Mouse (Mus musculus) olfactory bulb, adult 2 months (tissue): ENCODE data around the gene Hes6. TPM values are rescaled to one million over a fixed set of nuclear protein-coding genes. Genes with fewer than 3 reads are reported as not detected.

ENCODE experiments used
- H3K27ac ChIP-seq: fragments of 200-500 bp; 2 replicates; pipeline ENCODE4 v1.5.1; 2012; ENCODE audit warnings: low read depth, low read length; ENCODE audit not compliant: insufficient read depth
- H3K4me1 ChIP-seq: fragments of 200-500 bp; 2 replicates; pipeline ENCODE4 v1.6.1; 2012; ENCODE audit warnings: low read length; ENCODE audit not compliant: control insufficient read depth, insufficient read depth
- H3K4me3 ChIP-seq: fragments of 200-500 bp; 2 replicates; pipeline ENCODE4 v1.5.1; 2012; ENCODE audit warnings: mild to moderate bottlenecking, low read depth, low read length, moderate library complexity; ENCODE audit not compliant: insufficient read depth
- CTCF ChIP-seq: fragments of 200-500 bp; IDR thresholded peaks from 2 replicates; pipeline ENCODE4 v1.5.1; 2012; ENCODE audit warnings: low read depth, mild to moderate bottlenecking, low read length, moderate library complexity; ENCODE audit not compliant: insufficient read depth
- POLR2A ChIP-seq: fragments of 200-500 bp; IDR thresholded peaks from 2 replicates; pipeline ENCODE4 v1.6.1; 2012; ENCODE audit warnings: mild to moderate bottlenecking, low read depth, low read length, moderate library complexity; ENCODE audit not compliant: insufficient read depth
- WGBS: fragments of 180-500 bp; shearing (Covaris S2); methylation state at CpG from one replicate; pipeline ENCODE4 v1.1.7; 2018; 5-methylcytosine and 5-hydroxymethylcytosine counted together
- polyA plus RNA-seq: library from polyadenylated mRNA; stranded (reverse); fragments of >200 nt; gene quantifications from 2 replicates; pipeline ENCODE4 v1.2.4, GENCODE M21; 2012; ENCODE audit warnings: low replicate concordance; ENCODE audit not compliant: missing spikeins, insufficient read depth, insufficient read length

The Hes6 gene
- polyA plus RNA-seq, result not detected in 2 replicates

DNA sequence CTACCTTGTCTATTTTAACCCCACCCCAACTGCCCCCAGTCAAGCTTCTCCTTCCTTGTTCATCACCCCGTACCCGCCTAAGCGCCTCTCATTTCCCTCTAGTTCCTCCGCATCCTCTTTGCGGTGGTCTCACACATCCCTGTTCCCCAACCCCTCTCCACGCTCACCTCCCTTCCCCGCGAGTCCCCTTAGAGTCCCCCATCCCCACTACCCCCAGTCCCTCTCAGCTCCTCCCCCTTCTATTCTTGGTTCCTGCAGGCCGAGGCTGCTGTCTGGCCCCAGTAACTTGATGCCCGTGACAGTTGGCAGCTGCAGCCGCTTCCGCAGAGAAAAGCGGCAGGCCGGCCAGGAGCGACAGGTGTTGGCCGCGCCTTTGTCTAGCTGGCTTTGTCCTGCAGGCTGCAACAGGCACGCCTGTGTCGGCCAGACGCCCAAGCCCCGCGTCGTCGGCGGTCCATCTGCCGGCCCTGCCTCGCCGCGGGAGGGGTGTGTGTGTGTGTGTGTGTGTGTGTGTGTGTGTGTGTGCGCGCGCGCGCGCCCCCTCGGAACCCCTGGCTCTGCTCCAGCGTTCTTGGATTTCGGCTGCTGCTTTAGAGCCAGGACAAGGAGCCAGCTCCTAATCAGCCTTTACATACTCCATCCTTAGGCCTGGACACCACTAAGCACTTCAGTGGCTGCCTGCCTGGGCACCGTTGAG, at the start of gene Hes6:
Gene Hes6, minus strand, starts transcription at position 141 of the 697 bp plus-strand sequence.
- Histone ChIP-seq H3K27ac (0 out of 2 replicates have a peak within 1 kb of the TSS, but pooled peaks have one; percentile 7), H3K4me3 (peak within 1 kb of the TSS; percentile 82), H3K4me1 (peaks cover 23% of the 10 kb centered on the region)
- TF ChIP-seq POLR2A, result no peak
- TF ChIP-seq CTCF, result no peak
- 5% methylated on average over 39 of the region's 39 CpGs for WGBS

DNA sequence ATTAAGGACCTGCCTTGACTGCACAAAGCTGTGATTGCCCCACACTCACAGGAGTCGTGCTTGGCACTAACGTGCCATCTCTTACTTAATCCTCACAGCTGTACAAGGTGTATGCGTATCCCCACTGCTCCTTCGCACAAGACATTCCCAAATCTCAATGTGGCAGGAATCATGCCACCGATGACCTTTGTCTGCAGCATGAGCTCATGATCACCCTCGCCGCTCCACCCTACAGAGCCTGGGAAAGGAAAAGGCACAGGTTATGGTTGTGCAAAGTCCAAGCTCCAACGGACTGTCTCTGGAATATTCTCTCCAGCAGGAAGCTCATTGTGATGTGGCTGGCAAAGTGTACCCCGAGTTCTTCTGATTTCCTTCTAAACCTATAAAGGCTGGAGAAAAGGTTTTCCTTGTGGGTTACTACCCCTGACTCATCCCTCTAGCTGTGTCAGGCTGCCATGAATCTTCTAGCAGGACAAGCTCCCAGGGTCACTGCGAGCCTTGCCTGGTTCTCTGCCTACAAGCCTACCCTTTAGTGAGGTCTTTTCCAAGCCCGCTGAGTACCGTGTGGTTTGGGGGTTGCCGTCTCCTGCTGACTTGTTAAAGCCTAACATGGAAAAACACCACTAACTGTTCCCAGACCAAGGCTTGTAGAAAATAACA, 49.6 kb upstream of the Hes6 start:
- peaks cover 7% of the 10 kb centered on the region; the same call in 1 of the 2 replicates for H3K4me1 ChIP-seq
- no peak for TF ChIP-seq POLR2A
- no peak for TF ChIP-seq CTCF
- H3K4me3 ChIP-seq, result no peak overlapping the region
- 91% methylated on average over 13 of the region's 13 CpGs for WGBS
- H3K27ac ChIP-seq, result no peak overlapping the region

DNA sequence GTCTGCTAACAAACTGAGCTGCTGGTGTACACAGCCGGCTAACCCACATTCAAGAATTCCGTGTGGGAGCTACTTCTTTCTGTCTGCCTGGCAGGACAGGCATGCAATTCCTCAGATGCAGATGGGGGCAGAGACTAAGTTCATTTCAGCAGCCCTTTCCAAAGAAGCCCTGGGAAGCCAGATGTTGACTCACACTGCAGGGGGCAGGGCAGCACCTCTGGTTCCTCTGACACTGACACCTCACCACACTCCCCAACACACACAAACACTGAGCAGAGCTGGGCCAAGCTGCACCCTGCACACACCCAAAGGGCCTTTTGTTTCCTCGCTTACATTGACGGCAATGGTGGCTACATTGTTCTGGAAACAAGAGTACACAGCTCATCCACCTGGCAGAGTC, 46.7 kb upstream of the Hes6 start:
- Histone ChIP-seq H3K27ac (no peak overlapping the region), H3K4me3 (no peak overlapping the region), H3K4me1 (peaks cover 32% of the 10 kb centered on the region)
- no peak for TF ChIP-seq CTCF
- TF ChIP-seq POLR2A, result no peak
- 38% methylated on average over 4 of the region's 4 CpGs for WGBS

DNA sequence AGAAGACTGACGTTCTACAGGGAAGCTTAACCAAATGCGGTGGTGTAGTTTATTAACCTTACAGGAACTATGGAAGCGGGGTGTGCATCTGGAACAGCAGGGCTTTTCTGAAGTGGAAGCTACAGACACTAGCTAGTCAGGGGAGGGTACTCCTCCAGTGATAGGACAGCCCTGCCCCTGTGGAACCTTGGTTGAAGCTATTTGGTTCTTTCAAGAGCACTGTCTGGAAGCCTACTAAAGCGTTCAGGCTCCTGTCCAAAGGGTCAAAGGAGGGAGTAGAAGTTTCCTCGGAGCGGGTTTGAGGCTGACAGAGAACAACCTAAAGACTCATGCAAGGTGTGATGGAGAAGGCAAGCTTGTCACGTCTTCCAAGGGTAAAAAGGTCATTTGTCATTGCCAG, 46.2 kb upstream of the Hes6 start:
- 37% methylated on average over 7 of the region's 7 CpGs for WGBS
- peaks cover 36% of the 10 kb centered on the region for H3K4me1 ChIP-seq
- H3K27ac ChIP-seq, result no peak overlapping the region
- TF ChIP-seq POLR2A, result no peak
- TF ChIP-seq CTCF, result no peak
- H3K4me3 ChIP-seq, result no peak overlapping the region

DNA sequence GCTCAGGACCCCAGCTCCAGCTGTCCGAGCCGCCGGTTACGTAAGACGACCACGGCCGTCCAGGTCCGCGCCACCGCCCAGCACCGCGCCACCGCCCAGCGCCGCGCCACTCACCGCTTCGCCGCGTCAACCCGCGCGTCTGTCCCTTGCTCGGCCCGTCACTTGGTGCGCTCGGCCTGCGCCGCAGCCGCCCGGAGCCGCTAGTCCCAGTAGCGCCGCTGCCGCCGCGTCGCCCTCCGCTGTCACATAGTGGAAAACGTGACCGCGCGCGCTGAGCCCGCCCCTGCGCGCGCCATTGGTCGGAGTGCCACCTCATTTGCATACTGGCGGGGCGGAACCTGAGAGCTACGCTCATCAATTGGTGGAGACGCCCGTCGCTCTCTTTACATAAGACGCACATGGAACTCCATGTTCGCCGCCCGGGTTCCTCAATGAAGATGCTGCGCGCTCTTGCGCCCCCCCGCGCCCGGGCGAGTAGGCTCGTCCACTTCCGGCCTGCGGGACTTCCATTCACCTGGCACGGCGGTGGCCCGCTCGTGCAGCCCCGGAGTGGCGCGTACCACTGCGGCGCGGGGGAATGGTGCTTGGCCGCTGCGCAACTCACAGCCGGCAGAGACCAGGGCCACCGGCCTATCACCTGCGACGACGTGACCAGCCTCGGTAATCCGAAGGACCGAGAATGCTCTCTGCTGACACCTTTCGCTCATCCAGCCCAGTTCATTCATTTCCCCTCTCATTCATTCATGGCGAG, 45.4 kb upstream of the Hes6 start, which contains the start of gene Per2:
Gene Per2, minus strand, starts transcription at position 266 of the 751 bp plus-strand sequence.
- peaks cover 36% of the 10 kb centered on the region for H3K4me1 ChIP-seq
- TF ChIP-seq CTCF (0 out of 2 replicates have a peak, but pooled peaks have one; percentile 21), POLR2A (peak; percentile 57; the same call in 1 of the 2 replicates)
- WGBS, result under 1% methylated on average over 91 of the region's 91 CpGs

DNA sequence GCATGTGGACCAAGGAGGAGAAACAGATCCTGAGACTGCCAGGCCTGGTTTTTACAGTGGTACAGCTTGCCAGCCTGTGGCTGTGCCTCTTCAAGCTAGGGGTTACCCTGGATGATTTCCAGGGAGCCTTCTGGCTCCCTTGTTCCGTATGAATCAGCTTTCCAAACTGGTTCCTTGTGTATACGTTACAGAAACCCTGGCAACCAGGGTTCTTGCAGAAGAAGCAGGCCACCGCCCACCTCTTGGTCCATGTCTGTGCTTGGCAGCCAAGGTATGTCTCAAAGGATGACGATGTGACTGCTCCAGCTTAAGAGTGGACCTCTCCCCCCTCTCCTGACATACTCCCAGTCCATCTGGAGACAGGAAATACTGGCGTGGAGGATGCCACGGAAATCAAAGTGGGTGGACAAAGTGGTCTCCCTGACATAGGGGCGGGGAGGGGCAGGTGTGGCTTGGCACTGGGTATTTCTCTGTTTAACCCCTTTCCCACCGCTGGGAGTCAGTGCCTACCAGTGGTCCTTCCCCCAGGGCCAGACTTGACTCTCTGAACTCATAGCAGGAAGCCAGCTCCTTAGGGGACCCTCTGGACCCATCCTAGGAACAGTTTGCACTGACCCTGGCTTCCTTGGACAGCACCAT, 44.5 kb upstream of the Hes6 start:
- WGBS, result 3% methylated on average over 8 of the region's 8 CpGs
- TF ChIP-seq POLR2A (no peak), CTCF (no peak)
- H3K4me1 ChIP-seq, result peaks cover 36% of the 10 kb centered on the region
- peak overlapping the region; percentile 75 for H3K4me3 ChIP-seq
- peak overlapping the region; percentile 91 for H3K27ac ChIP-seq

More for the DNA sequence above, 45.4 kb upstream of the Hes6 start, which contains the start of gene Per2:
- peak within 1 kb of the TSS; percentile 91 for H3K27ac ChIP-seq
- H3K4me3 ChIP-seq, result peak within 1 kb of the TSS; percentile 75

DNA sequence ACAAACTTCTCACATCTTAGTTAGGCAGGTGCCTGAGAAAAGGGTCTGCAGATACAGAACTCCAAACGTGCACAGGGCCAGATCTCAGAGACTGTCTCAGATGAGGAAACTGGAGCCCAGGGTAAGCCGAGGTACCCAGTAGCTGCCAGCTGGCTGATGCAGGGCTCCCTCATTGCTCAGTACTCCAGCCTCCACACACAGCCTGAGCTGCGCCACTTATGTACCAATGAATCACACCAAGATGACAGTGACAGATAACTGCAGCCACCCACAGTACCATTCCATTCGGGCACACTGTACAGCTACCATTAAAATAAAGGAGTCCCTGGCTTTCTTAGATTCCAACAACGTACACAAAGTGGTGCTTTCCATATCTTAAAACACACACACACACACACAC, 43.9 kb upstream of the Hes6 start:
- 25% methylated on average over 5 of the region's 5 CpGs for WGBS
- H3K27ac ChIP-seq, result peak overlapping the region; percentile 48

DNA sequence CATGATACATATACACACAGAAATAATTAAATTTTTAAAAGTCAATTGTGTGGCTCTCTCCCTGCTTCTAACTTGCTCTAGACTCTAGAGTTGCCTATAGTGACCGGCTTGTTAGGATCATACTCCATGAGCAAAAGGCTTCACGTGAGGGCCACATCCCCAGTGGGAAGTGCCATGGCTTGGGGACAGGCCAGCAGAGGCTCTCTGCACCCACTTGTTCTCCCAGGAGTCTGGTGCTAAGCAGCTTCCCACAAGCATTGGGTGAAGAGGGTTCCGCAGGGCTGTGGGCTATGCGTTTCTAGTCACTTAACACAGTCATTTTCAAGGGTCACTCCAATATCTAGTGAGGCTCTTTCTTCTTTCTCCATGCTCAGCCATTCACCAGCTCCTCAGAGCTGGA, 43.3 kb upstream of the Hes6 start:
- Histone ChIP-seq H3K27ac (0 out of 2 replicates have a peak overlapping the region, but pooled peaks have one; percentile 48), H3K4me3 (no peak overlapping the region), H3K4me1 (peaks cover 37% of the 10 kb centered on the region)
- 84% methylated on average over 4 of the region's 4 CpGs for WGBS
- TF ChIP-seq POLR2A (no peak), CTCF (no peak)

More for the DNA sequence above, 43.9 kb upstream of the Hes6 start:
- H3K4me3 ChIP-seq, result peak overlapping the region; percentile 30
- TF ChIP-seq POLR2A (no peak), CTCF (no peak)
- H3K4me1 ChIP-seq, result peaks cover 36% of the 10 kb centered on the region
